9 mouse cellular contexts compared by ENCODE assay signal in genomic region chr8:122568881-122569309, GRCm38 (mm10). TPM values are rescaled to one million over a fixed set of nuclear protein-coding genes. Genes with fewer than 3 reads are reported as not detected.
DNase-seq lines count a peak whose midpoint lies in the region; ATAC-seq and TF ChIP-seq lines count a peak whose summit lies in the region.
"Had no signal": no experiment of that assay in that cellular context is flagged by ENCODE, and none has a peak within 500 bp of the region (broad histone marks: within the 10 kb centered on the region; RNA-seq: fewer than 3 reads in every experiment).

No protein-coding gene starts in this region.

- H3K27me3 ChIP-seq in C2C12 (ENCODE audit: control insufficient read depth, insufficient read depth, insufficient read length) = no peaks in the 10 kb centered on the region
- no peaks in the 10 kb centered on the region for H3K27me3 ChIP-seq in forebrain, embryonic 12.5 days
- no peaks in the 10 kb centered on the region for H3K27me3 ChIP-seq in liver, embryonic 15.5 days
- H3K27me3 ChIP-seq: Patski had no signal

- H3K4me3 ChIP-seq in C2C12 (ENCODE audit: insufficient read depth, poor library complexity, severe bottlenecking) = peak overlapping the region; percentile 95
- peak overlapping the region; percentile 86 for H3K4me3 ChIP-seq in forebrain, embryonic 12.5 days (replicated peaks)
- peak overlapping the region; percentile 88 for H3K4me3 ChIP-seq in liver, embryonic 15.5 days (replicated peaks)

- peaks cover 57% of the 10 kb centered on the region for H3K79me2 ChIP-seq in C2C12 (ENCODE audit: control insufficient read depth, insufficient read depth)

- ATAC-seq in cerebellum, adult (ENCODE audit: insufficient number of reproducible peaks, low FRiP score, low TSS enrichment) = no peak
- no peak for ATAC-seq in forebrain, embryonic 12.5 days (ENCODE audit: low FRiP score)
- no peak for ATAC-seq in liver, embryonic 15.5 days (ENCODE audit: insufficient read depth)

- H3K4me1 ChIP-seq in forebrain, embryonic 12.5 days = peaks cover 39% of the 10 kb centered on the region
- H3K4me1 ChIP-seq in liver, embryonic 15.5 days (replicated peaks) = peaks cover 80% of the 10 kb centered on the region

- no peak overlapping the region for H3K27ac ChIP-seq in forebrain, embryonic 12.5 days
- H3K27ac ChIP-seq in liver, embryonic 15.5 days (replicated peaks) = peak overlapping the region; percentile 90

- peak overlapping the region; percentile 88 for H3K9ac ChIP-seq in forebrain, embryonic 12.5 days
- H3K9ac ChIP-seq in liver, embryonic 15.5 days = peak overlapping the region; percentile 92

- peak; percentile 68 for DNase-seq in cerebellum, adult 9-10 months
- DNase-seq in thymus, postnatal 14 days = peak; percentile 64
- DNase-seq in urinary bladder, adult 2 months (ENCODE audit: low spot score) = no peak
- no peak for DNase-seq in kidney, postnatal 10 days

- peak overlapping the region; percentile 66 for H3ac ChIP-seq in C2C12 (ENCODE audit: control insufficient read depth, insufficient read length, low read depth)

- 10% methylated on average over 10 of the region's 10 CpGs for WGBS in forebrain, embryonic 12.5 days
- WGBS in liver, embryonic 15.5 days (ENCODE audit: insufficient replicate concordance) = 10% methylated on average over 10 of the region's 10 CpGs

- H3K9me3 ChIP-seq in forebrain, embryonic 12.5 days = no peaks in the 10 kb centered on the region
- no peaks in the 10 kb centered on the region for H3K9me3 ChIP-seq in liver, embryonic 15.5 days (replicated peaks)

- peaks cover 31% of the 10 kb centered on the region for H3K79me3 ChIP-seq in C2C12 (ENCODE audit: low read depth)

- peaks cover 43% of the 10 kb centered on the region for H3K36me3 ChIP-seq in C2C12 (ENCODE audit: control insufficient read depth, insufficient read depth)
- H3K36me3 ChIP-seq in forebrain, embryonic 12.5 days (replicated peaks) = peaks cover 44% of the 10 kb centered on the region
- H3K36me3 ChIP-seq in liver, embryonic 15.5 days (replicated peaks) = peaks cover 51% of the 10 kb centered on the region

- no peak for TF ChIP-seq CTCF in C2C12 (IDR thresholded peaks at IDR 0.05; ENCODE audit: control insufficient read depth, insufficient read depth, insufficient read length)

- H3K4me2 ChIP-seq in forebrain, embryonic 12.5 days = peak overlapping the region; percentile 81
- H3K4me2 ChIP-seq in liver, embryonic 15.5 days = peak overlapping the region; percentile 90

TF ChIP-seq in C2C12, 6 proteins besides CTCF, POLR2A, EP300 and RAD21:
- TF ChIP-seq USF1 (IDR thresholded peaks at IDR 0.05; ENCODE audit: low read depth) (no peak), FOSL1 (IDR thresholded peaks at IDR 0.05; ENCODE audit: insufficient read depth, low read length, poor library complexity, severe bottlenecking) (no peak)

RNA-seq across cellular contexts. Expression of gene Cdt1, which starts 1.1 kb away (rescaled TPM):
- 79.5 TPM for polyA plus RNA-seq in C2C12 (2012; fragmentation: generic; extraction: Trizol)
- 43.7 and 46.0 TPM in 2 replicates for polyA plus RNA-seq in forebrain, embryonic 12.5 days (2016; fragmentation: Nextera tagmentation; extraction: Ambion mirVana)
- 45.9 and 46.0 TPM in 2 replicates for polyA plus RNA-seq in liver, embryonic 15.5 days (2015; fragmentation: Nextera tagmentation; extraction: Ambion mirVana)
- 6.6 and 9.9 TPM in 2 replicates for polyA plus RNA-seq in urinary bladder, adult 2 months (2012; rRNA removed)

RNA-seq across cellular contexts. Expression of gene Aprt, which starts 7.8 kb away (rescaled TPM):
- 615 TPM for polyA plus RNA-seq in C2C12 (2012; fragmentation: generic; extraction: Trizol)
- 170 and 188 TPM in 2 replicates for polyA plus RNA-seq in forebrain, embryonic 12.5 days (2016; fragmentation: Nextera tagmentation; extraction: Ambion mirVana)
- 187 and 214 TPM in 2 replicates for polyA plus RNA-seq in liver, embryonic 15.5 days (2015; fragmentation: Nextera tagmentation; extraction: Ambion mirVana)
- 88.1 and 93.0 TPM in 2 replicates for polyA plus RNA-seq in urinary bladder, adult 2 months (2012; rRNA removed)

RNA-seq across cellular contexts. Expression of gene Piezo1, which starts 17.8 kb away (rescaled TPM):
- 107 TPM for polyA plus RNA-seq in C2C12 (2012; fragmentation: generic; extraction: Trizol)
- polyA plus RNA-seq in forebrain, embryonic 12.5 days (2016; fragmentation: Nextera tagmentation; extraction: Ambion mirVana) = 4.7 and 4.9 TPM in 2 replicates
- polyA plus RNA-seq in liver, embryonic 15.5 days (2015; fragmentation: Nextera tagmentation; extraction: Ambion mirVana) = 12.4 and 17.4 TPM in 2 replicates
- 68.9 and 70.9 TPM in 2 replicates for polyA plus RNA-seq in urinary bladder, adult 2 months (2012; rRNA removed)

RNA-seq across cellular contexts. Expression of gene Galns, which starts 42.4 kb away (rescaled TPM):
- polyA plus RNA-seq in C2C12 (2012; fragmentation: generic; extraction: Trizol) = 9.8 TPM
- polyA plus RNA-seq in forebrain, embryonic 12.5 days (2016; fragmentation: Nextera tagmentation; extraction: Ambion mirVana) = 4.2 and 5.0 TPM in 2 replicates
- 8.2 and 8.8 TPM in 2 replicates for polyA plus RNA-seq in liver, embryonic 15.5 days (2015; fragmentation: Nextera tagmentation; extraction: Ambion mirVana)
- polyA plus RNA-seq in urinary bladder, adult 2 months (2012; rRNA removed) = 16.2 and 20.8 TPM in 2 replicates

RNA-seq across cellular contexts. Expression of gene Trappc2l, which starts 42.5 kb away (rescaled TPM):
- 70.2 TPM for polyA plus RNA-seq in C2C12 (2012; fragmentation: generic; extraction: Trizol)
- polyA plus RNA-seq in forebrain, embryonic 12.5 days (2016; fragmentation: Nextera tagmentation; extraction: Ambion mirVana) = 42.2 and 44.2 TPM in 2 replicates
- 24.2 and 33.1 TPM in 2 replicates for polyA plus RNA-seq in liver, embryonic 15.5 days (2015; fragmentation: Nextera tagmentation; extraction: Ambion mirVana)
- 108 and 113 TPM in 2 replicates for polyA plus RNA-seq in urinary bladder, adult 2 months (2012; rRNA removed)

Comparison
In these comparisons a context has a peak if more than half of its experiments do, and no peak if none do; other contexts are left out.
1. DNase-seq: peak in cerebellum, adult 9-10 months (single experiment) and thymus, postnatal 14 days (single experiment); none in urinary bladder, adult 2 months (single experiment) and kidney, postnatal 10 days (single experiment).
2. Peak in every context shown above with its lines, with median percentiles within 50 percentile points of each other: H3K4me3 ChIP-seq.